In genomic region chr2:131993563-131994088, GRCm38 (mm10) we compare ENCODE assay signal across 10 mouse cellular contexts. TPM values are rescaled to one million over a fixed set of nuclear protein-coding genes. Genes with fewer than 3 reads are reported as not detected.
DNase-seq lines count a peak whose midpoint lies in the region; ATAC-seq lines count a peak whose summit lies in the region.
"Had no signal": no experiment of that assay in that cellular context is flagged by ENCODE, and none has a peak within 500 bp of the region (broad histone marks: within the 10 kb centered on the region; RNA-seq: fewer than 3 reads in every experiment).

No protein-coding gene starts in this region.

- no peak overlapping the region for H3K27ac ChIP-seq in hindbrain, embryonic 12.5 days
- H3K27ac ChIP-seq in hindbrain, embryonic 11.5 days (ENCODE audit: low read depth, low read length) = no peak overlapping the region
- H3K27ac ChIP-seq in forebrain, embryonic 15.5 days (replicated peaks) = no peak overlapping the region
- no peak overlapping the region for H3K27ac ChIP-seq in midbrain, embryonic 13.5 days
- H3K27ac ChIP-seq: liver, embryonic 14.5 days had no signal

- no peaks in the 10 kb centered on the region for H3K9me3 ChIP-seq in hindbrain, embryonic 12.5 days (replicated peaks)
- no peaks in the 10 kb centered on the region for H3K9me3 ChIP-seq in hindbrain, embryonic 11.5 days (ENCODE audit: control insufficient read depth, low read length)
- H3K9me3 ChIP-seq in forebrain, embryonic 15.5 days = no peaks in the 10 kb centered on the region
- no peaks in the 10 kb centered on the region for H3K9me3 ChIP-seq in midbrain, embryonic 13.5 days

- H3K36me3 ChIP-seq in hindbrain, embryonic 12.5 days = peaks cover 39% of the 10 kb centered on the region
- no peaks in the 10 kb centered on the region for H3K36me3 ChIP-seq in hindbrain, embryonic 11.5 days (ENCODE audit: control insufficient read depth, insufficient read depth, low read length)
- peaks cover 26% of the 10 kb centered on the region; the same call in 1 of the 2 replicates for H3K36me3 ChIP-seq in forebrain, embryonic 15.5 days
- peaks cover 50% of the 10 kb centered on the region for H3K36me3 ChIP-seq in midbrain, embryonic 13.5 days

- ATAC-seq in hindbrain, embryonic 12.5 days (ENCODE audit: low FRiP score) = no peak
- ATAC-seq in hindbrain, embryonic 11.5 days (ENCODE audit: low FRiP score) = no peak
- ATAC-seq in forebrain, embryonic 15.5 days (replicated peaks) = peak; percentile 87
- ATAC-seq in midbrain, embryonic 13.5 days = peak; percentile 67

- WGBS in hindbrain, embryonic 12.5 days = 42% methylated on average over 14 of the region's 14 CpGs
- WGBS in hindbrain, embryonic 11.5 days = 55% methylated on average over 14 of the region's 14 CpGs
- WGBS in forebrain, embryonic 15.5 days = 14% methylated on average over 14 of the region's 14 CpGs
- 37% methylated on average over 14 of the region's 14 CpGs for WGBS in midbrain, embryonic 13.5 days

- no peaks in the 10 kb centered on the region for H3K27me3 ChIP-seq in hindbrain, embryonic 12.5 days
- no peaks in the 10 kb centered on the region for H3K27me3 ChIP-seq in hindbrain, embryonic 11.5 days (ENCODE audit: control insufficient read depth, insufficient read depth, low read length)
- no peaks in the 10 kb centered on the region for H3K27me3 ChIP-seq in forebrain, embryonic 15.5 days
- H3K27me3 ChIP-seq in midbrain, embryonic 13.5 days = no peaks in the 10 kb centered on the region

- H3K4me3 ChIP-seq in hindbrain, embryonic 12.5 days = no peak overlapping the region
- H3K4me3 ChIP-seq in hindbrain, embryonic 11.5 days (ENCODE audit: low read depth, low read length) = no peak overlapping the region
- H3K4me3 ChIP-seq in forebrain, embryonic 15.5 days = no peak overlapping the region
- no peak overlapping the region for H3K4me3 ChIP-seq in midbrain, embryonic 13.5 days (replicated peaks)

- intact Hi-C loops in left cerebral cortex, postnatal 36 days (cut with DNase I) = no loop called here

- 0 out of 2 replicates have a peak overlapping the region, but pooled peaks have one; percentile 5 for H3K4me2 ChIP-seq in hindbrain, embryonic 12.5 days (replicated peaks)
- H3K4me2 ChIP-seq in hindbrain, embryonic 11.5 days (replicated peaks; ENCODE audit: low read depth, low read length) = no peak overlapping the region
- H3K4me2 ChIP-seq in forebrain, embryonic 15.5 days (replicated peaks) = no peak overlapping the region
- H3K4me2 ChIP-seq in midbrain, embryonic 13.5 days (replicated peaks) = no peak overlapping the region; the same call in 1 of the 2 replicates

- peaks cover 8% of the 10 kb centered on the region for H3K4me1 ChIP-seq in hindbrain, embryonic 12.5 days
- no peaks in the 10 kb centered on the region for H3K4me1 ChIP-seq in hindbrain, embryonic 11.5 days (replicated peaks; ENCODE audit: control insufficient read depth, insufficient read depth, low read length)
- H3K4me1 ChIP-seq in forebrain, embryonic 15.5 days = peaks cover 8% of the 10 kb centered on the region; the same call in 1 of the 2 replicates
- peaks cover 7% of the 10 kb centered on the region for H3K4me1 ChIP-seq in midbrain, embryonic 13.5 days (replicated peaks)

- no peak overlapping the region for H3K9ac ChIP-seq in hindbrain, embryonic 12.5 days
- H3K9ac ChIP-seq in hindbrain, embryonic 11.5 days (ENCODE audit: low read depth, low read length) = no peak overlapping the region
- H3K9ac ChIP-seq in forebrain, embryonic 15.5 days (replicated peaks) = no peak overlapping the region
- H3K9ac ChIP-seq in midbrain, embryonic 13.5 days (replicated peaks) = no peak overlapping the region
- H3K9ac ChIP-seq: liver, embryonic 14.5 days had no signal

- DNase-seq in hindbrain, embryonic 11.5 days (ENCODE audit: low spot score) = no peak
- peak; percentile 16 for DNase-seq in R1 (ENCODE audit: low read depth, low spot score)
- DNase-seq in right cerebral cortex, postnatal 14 days = no peak
- no peak for DNase-seq in left cerebral cortex, postnatal 36 days (ENCODE audit: low spot score in 2 of 2)
- DNase-seq in thymus, adult 18-20 months = no peak

RNA-seq across cellular contexts. Expression of gene Rassf2, which starts 36.4 kb away (rescaled TPM):
- polyA plus RNA-seq in hindbrain, embryonic 12.5 days (2016; fragmentation: Nextera tagmentation; extraction: Ambion mirVana) = 29.2 and 30.9 TPM in 2 replicates
- polyA plus RNA-seq in hindbrain, embryonic 11.5 days (2014; fragmentation: Nextera tagmentation; extraction: Ambion mirVana) = 27.2 and 27.3 TPM in 2 replicates
- 26.2 and 26.8 TPM in 2 replicates for polyA plus RNA-seq in forebrain, embryonic 15.5 days (2015; fragmentation: Nextera tagmentation; extraction: Ambion mirVana)
- 28.0 and 29.6 TPM in 2 replicates for polyA plus RNA-seq in midbrain, embryonic 13.5 days (2015; fragmentation: Nextera tagmentation; extraction: Ambion mirVana)
- 10 to 100 TPM; 38.3 to 41.0 TPM for total RNA-seq in left cerebral cortex, postnatal 36 days (2021)

RNA-seq across cellular contexts. Expression of gene Prnd, which starts 43.0 kb away (rescaled TPM):
- 11.6 and 13.3 TPM in 2 replicates for polyA plus RNA-seq in hindbrain, embryonic 12.5 days (2016; fragmentation: Nextera tagmentation; extraction: Ambion mirVana)
- 6.2 and 8.2 TPM in 2 replicates for polyA plus RNA-seq in hindbrain, embryonic 11.5 days (2014; fragmentation: Nextera tagmentation; extraction: Ambion mirVana)
- polyA plus RNA-seq in forebrain, embryonic 15.5 days (2015; fragmentation: Nextera tagmentation; extraction: Ambion mirVana) = 10.0 and 12.4 TPM in 2 replicates
- 8.7 and 9.2 TPM in 2 replicates for polyA plus RNA-seq in midbrain, embryonic 13.5 days (2015; fragmentation: Nextera tagmentation; extraction: Ambion mirVana)
- total RNA-seq in left cerebral cortex, postnatal 36 days (2021) = under 1 TPM in 1 of 2 experiments, not detected in 1; 0.20 TPM
- total RNA-seq: MEL had no signal

Comparison
In these comparisons a context has a peak if more than half of its experiments do, and no peak if none do; other contexts are left out.
1. ATAC-seq: peak in forebrain, embryonic 15.5 days (single experiment) and midbrain, embryonic 13.5 days (single experiment); none in hindbrain, embryonic 12.5 days (single experiment) and hindbrain, embryonic 11.5 days (single experiment).